Mouse (Mus musculus) natural killer cell, adult 2 months (primary cell): ENCODE measurements around the gene Snx25.

Source experiments
- DNase-seq, 2 experiments: peaks; one replicate each; pipeline ENCODE4 v3.0.0; 2022; ENCODE audit warnings: low spot score in 2 of 2

Snx25 gene

DNA sequence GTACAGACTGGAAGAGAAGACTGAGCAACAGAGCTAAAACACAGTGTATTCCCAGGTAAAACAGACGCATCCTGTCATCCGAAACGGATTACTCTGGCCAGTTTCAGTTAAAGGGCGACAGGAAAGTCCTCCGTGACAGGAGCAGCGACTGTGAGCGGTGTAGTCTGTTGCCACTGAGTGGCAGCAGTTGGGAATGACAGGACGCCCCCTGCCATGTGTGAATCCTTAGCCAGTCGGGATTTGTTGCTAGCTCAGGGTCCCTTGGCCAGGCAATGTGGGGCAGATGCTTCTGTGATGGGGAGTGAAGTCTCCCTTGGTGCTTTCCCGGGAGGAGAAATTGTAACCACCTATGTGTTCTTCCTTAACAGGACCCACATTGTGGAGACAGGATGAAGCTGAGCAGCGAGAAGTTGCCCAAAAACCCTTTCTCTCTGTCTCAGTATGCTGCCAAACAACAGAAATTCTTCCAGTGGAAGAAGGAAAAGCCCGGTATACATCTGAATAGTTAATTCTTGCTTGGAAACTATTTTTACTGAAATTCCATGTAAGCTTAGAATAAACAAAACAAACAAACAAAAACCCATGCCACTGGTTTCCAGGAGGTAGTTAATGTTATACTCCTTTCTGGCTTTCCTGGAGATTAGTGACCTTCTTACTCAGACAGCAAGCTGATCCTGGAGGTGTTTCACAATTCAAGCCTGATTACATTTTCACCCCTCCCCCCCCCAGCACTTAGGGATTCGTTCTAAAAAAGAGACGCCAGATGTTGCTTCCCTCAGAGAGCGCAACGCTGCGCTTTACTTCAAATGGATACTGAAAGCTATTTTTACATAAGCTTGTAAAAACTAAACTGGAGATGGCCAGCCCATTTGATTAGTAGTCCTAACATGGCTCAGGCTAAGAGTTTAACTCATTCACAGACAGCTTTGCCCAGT, 140.9 kb downstream of the Snx25 start:
- no peak for DNase-seq

DNA sequence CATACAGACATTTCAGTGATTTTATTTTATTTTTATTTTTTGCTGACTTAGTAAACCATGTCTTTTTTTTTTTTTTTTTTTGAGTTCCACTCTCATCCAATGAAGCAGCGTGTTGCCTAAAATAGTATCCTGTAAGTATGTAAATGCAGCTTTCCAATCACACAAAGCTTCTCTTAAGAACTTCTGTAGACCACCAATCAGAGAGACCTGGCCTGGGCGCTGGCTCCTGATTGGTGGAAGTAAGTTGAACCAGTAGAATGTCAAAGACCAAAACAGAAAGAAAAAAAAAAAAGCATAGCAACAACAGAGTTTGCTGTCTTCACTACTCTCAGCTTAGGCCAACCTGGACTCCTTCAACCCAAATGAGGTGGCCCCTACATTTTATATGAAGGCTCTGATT, 141.7 kb downstream of the Snx25 start:
- no peak for DNase-seq

DNA sequence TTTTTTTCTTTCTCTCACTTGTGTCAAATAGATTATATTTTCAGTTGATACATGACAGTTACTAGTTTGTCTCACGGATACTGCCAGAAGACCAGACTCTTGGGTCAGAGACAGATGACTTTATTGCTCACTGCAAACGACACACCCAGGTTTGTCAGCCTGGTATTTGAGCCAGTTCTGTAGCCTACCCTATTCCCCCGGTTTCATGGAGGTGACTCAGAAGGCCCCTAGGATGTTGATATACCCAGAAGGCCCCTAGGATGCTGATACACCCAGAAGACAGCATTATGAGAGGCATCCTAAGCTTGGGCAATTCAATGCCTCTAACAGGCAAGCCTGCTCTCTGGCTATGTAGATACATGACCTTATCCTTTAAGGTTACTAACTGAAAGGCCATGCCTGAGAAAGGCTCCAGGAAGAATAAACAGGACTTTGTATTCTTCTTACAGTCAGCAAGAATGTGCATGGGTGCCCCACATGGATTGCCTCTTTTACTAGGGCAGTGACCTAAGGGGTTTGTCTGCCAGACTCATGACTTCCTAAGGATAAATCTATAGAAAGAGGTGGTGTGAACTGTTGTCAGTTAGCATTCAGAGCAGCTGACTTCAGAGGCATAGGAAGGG, 144.8 kb downstream of the Snx25 start:
- no peak for DNase-seq

DNA sequence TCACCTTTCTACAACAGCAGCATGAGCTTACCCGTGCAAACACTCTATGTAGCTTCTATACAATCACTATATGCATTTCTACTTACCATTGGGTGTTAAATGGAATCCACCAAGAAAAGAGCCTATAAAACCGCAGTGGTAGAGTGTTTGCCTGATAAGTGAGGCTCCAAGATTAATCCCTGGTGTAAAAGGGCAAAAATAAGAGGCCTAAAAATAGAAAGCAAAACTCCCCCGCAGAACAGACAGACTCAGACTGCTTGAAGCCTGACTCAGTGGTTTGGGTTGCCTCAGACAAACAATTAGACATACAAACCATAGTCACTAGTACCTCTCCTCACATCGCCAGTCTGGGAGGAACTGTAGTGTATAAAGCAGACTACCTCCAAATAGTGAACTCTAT, 146.4 kb downstream of the Snx25 start, which contains the start of gene Ankrd37:
Gene Ankrd37 (minus strand): TSS at position 112 of the 400 bp plus-strand sequence.
- DNase-seq, result no peak

DNA sequence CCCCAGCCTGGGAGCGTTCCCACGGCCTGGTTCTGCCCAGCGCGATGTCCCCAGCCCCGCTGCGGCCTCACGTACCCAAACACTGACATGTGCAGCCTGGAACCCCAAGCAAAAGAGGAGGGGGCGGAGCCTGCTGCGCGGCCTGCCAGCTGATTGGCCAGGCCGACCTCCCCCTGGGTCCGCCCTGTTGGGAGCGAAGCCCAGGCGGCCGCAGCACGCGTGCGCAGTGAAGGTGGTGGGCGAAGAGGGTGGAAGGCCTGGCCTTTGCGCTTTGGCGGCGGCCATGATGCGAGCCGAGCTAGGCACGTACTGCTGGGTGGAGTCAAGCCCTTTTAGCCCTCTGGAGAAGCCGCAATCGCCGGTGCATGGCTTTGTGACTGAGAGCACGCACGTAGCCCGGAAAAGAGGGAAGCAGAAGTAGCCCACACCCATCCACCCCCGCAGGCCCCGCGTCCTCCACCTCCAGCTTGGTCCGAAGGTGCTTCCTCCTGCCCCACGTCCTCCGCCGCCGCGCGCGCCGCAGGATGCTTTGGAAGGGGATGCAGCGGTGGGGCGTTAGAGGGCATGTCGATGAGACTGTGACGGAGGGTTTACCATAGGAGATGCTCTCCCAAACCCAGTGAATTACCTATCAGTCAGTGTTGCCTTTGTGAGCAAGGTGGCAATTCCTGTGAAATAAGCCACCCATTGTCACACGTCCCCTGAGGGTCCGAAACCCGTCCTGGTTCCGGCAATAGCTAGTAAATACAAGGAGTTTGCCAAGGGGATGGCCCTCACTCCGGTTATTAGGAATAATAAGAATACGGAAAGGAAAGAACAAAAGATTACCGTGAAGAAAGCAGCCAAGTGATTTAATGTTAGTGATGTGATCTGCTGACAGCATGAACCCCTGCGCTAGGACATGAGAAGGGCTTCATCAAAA, 151.9 kb downstream of the Snx25 start:
- peak; percentile 96 to 97 for DNase-seq

DNA sequence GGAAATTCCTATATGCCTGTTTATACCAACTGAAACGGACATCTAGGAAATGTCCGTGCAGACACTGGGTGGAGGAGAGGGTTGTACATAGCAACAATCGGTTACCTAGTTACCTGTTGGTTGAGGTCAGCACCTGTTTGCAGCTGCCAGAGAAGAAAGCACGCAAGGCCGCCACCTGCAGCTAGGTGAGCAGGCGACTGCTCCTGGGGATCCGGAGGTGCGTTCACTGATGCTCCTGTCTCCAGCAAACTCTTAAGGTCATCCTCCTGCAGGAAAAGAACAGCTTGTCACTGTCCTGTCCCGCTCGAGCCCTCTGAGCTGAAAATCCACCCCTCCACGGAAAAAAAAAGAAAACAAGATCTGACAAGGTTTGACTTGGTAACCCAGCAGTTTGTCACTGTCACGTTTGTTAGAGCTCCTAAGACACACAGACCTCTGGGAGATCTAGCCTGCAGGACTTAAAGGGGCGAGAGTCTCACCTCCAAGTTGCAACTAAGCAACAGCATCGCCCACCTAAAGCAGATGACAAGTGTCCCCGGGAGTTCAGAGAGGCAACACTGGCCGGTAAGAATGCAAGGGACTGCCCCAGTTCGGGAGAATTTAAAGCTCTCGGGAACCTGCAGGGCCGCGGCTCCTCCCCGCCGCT, 152.7 kb downstream of the Snx25 start, which contains the start of gene Lrp2bp:
Gene Lrp2bp (plus strand): TSS at position 166 of the 646 bp plus-strand sequence.
- no peak for DNase-seq

DNA sequence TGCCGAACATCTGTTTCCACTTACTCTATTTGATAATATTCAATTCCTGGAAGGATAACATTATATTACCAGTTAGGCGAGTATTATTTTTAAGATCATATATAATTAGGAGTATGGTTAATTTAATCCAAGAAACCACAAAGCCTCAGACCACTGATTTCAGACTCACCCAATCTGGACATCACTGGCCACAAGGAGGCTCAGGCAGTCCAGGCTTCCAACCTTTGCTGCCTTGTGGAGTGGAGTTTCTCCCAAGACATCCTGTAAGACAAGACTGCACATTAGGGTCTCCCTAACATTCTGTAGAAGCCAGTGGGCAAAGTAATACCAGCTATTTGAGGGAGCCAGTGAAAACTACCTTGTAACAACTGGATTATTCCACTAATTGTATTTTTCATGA, 153.7 kb downstream of the Snx25 start:
- DNase-seq, result no peak

DNA sequence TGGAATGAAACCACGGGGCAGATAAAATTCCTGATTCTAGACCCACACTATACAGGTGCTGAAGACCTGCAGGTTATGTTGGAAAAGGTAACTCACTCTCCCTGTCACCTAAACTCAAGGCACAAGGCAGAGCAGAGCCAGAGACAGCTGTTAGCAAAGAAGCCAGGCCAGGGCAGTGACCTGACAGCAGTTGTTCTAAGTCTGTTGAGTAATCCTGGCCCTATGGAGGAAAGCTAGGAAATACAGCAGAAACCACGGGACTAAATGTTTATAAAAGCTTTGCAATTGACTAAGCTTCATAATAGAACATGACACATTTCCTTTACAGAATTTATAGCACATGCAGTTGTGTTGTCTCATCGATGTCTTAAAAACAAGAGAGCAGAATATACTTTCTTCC, 156.4 kb downstream of the Snx25 start:
- no peak for DNase-seq

DNA sequence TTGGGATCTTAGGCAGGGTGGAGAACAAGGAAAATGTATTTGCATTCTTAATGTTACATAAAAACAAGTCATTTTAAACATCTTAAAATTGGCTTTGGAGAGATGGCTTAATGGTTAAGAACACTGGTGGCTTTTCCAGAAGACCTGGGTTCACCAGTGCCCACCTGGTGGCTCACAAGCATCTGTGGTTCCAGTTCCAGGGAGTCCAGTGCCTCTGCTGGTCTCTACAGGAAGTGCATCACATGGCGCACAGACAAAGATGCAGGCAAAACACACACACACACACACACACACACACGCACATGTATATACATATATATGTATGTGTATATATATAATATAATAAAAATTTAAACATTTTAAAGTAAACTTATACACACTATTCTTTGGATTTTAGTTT, 157.8 kb downstream of the Snx25 start:
- peak in 1 of 2 experiments; percentile 39 for DNase-seq

DNA sequence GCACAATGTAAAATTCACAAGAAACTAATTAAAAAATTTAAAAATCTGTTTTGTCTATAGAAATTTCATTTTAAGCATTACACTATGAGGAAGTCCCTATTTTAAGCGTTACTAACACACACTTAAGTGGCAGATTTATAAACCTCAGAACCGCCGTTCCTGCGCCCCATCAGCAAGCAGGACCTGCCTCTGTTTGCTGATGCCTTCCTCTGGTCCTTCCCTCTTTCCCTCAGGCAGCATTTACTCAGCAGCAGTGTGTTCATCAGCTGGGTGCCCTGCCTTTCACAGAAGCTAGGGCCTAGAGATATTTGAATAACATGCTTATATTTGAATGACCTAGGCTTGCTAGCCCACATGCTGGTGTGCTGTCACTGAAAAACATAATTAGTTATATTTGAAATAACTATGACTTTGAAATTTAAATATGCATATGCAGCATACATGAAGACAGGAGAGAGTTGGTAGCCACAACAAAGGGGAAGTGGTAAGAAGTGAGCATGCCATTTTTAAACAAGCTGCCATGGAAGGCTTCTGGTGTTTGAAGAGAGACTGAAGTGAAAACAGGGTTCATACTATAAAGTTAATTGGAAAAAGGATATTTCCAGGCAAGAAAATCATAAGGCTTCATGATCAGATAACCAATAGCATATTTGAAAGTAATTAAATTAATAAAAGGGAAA, 161.2 kb downstream of the Snx25 start:
- no peak for DNase-seq

DNA sequence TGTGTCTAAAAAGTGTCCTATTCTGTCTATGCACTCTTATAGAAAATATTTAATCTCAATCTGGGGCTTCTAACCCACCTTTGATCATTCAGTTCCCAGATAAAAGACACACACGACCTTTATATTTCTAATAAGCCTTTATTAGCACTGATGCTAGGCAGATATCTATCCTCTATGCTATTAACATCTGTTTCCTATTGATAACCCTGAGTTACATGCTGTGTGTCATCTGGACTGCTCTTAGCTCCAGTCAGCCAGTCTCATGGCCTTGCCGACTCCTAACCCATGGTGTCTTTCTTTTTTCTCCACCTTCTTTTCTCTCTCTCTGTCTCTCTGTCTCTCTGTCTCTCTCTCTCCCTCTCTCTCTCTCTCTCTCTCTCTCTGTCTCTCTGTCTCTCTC, 163.8 kb downstream of the Snx25 start:
- DNase-seq, result no peak

DNA sequence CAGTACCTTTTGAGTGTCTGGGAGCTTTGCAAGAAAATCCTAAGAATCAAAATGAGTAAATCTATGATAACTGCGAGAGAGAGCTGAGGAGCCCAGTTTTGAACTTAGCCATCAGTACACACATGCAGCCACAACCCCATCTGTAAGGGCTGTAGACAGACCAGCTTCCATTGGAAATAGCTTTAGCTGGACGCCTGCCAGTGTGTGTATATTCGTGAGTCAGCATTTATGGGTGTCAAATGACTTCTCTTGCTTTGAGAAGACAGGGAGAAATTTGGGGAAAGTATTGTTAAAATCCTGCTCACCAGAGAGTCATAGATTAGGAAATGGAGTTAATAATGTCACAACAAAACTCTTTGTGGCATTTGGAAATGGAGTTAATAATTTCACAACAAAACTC, 165.3 kb downstream of the Snx25 start:
- DNase-seq, result no peak
